Mouse (Mus musculus) left cerebral cortex, adult 9 months (tissue): Measurements from ENCODE around the gene Vars.
"Not testable (repeated sequence)": the region's sequence is repeated elsewhere in the genome, so short reads cannot be mapped to it uniquely, and the experiment has no call there.

Experiments
- DNase-seq, 2 experiments: peaks; one replicate each; pipeline ENCODE4 v3.0.0; 2022; ENCODE audit warnings: low spot score in 2 of 2

The Vars gene

GRCm38 (mm10) chr17:35000717-35001451 lies at the start of gene Vars:
Vars (plus strand) TSS chr17:35000987.
- DNase-seq: peak; percentile 53 to 72

DNA sequence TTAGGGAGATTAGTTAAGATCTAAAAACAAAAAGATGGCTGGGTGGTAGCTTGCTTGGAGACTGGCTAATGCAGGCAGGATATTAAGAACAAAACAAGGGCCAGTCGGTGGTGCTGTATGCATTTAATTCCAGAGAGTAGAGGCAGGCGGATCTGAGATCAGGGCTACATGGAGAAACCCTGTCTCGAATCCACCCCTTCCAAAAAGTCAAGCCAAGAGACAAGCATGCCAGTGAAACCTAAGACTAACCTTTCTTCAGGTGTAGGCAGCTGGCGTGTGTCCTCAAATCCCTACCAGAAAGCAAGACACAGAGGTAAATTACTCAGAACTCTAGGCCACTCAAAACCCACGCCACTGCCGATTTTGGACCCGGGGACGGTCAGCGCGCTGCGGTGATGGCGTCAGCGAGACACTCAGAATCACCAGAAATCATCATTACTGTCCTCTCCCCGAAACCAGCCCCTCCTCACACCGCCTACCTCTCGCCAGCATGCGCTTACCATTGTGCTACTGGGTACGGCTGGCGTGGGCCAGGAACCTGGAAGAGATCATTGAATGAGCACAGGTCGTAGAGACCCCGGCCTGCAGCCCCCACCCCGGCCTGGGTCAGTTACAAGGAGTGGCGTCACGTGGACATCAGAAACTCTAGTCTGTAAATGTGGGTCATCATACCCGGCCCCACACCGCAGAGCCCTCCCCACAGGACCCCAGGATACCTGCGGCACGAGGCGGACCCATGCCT lies 49.0 kb upstream of the Vars start:
- DNase-seq: peak in 1 of 2 experiments; percentile 50

DNA sequence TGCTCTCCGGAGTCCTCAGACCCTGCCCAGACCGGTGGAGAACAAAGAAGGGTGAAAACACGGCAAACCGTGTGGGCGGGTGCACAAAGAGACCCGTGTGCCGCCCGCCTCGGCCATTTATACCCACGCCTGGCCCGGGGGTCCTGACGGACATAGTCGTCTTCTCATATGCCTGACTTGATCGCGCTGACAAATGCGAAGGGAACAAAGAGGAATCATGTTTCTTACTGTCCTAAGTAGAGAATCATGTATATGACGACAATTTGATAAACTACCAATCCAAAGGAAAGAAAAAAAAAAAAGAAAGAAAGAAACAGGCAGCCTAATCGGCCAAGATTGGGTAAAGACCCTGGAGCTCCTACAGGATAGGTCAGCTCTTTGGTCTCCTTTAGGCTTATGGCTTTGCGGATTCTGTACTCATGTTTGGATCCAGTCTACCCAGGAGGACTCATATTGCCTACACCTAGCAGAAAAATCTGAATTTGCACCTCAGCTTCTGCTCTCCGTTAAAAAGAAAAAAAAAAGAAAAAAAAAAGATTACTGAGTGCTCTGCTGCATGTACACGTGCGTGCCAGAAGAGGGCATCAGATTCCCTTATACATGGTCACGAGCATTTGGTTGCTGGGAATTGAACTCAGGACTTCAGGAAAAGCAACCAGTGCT lies 48.3 kb upstream of the Vars start:
- peak; percentile 52 to 77 for DNase-seq

- DNase-seq: no peak
Measured at GRCm38 (mm10) chr17:34953258-34953657, 47.5 kb upstream of the Vars start.

- DNase-seq: no peak
Measured at GRCm38 (mm10) chr17:34953904-34954303, 46.9 kb upstream of the Vars start.

DNA sequence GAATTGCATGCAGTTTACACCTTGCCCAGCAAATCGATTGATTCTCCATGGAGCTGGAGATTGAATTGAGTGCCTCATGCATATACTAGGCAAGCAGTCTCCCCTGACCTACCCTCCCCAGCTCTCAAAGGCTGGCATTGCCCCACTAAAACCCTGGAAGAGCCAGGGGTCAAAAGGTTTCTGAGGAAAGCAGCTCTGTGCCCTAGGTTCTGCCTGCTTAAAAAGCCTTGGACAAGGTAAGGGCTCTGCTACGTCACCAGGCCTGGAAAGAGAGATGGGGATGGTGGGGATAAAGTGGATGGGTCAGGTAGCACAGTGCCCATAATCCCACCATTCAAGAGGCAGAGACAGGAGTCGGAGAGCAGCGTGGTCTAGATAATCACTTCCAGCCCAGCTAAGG lies 46.0 kb upstream of the Vars start:
- DNase-seq: no peak

GRCm38 (mm10) chr17:34955884-34956283 lies 44.9 kb upstream of the Vars start:
- no peak for DNase-seq

DNA sequence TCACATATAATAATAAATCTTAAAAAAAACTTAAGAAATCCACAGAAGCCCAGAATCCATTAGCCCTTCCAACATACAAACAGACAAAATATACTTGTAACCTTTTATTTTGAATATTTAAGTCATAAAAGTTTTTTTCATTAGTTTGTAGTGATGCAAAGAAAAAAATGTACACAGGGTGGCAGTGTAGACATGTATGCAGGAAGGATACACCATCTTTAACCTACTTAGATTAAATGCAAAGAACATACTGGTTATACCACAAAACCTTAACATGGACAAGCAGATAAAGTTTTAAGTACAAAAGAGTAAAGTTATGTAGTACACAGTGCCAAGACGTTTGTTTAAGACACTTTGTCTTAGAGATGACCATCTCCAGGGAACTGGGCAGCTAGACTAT lies 44.4 kb upstream of the Vars start:
- DNase-seq: no peak

GRCm38 (mm10) chr17:34957291-34957690 lies 43.5 kb upstream of the Vars start:
- DNase-seq: not testable (repeated sequence)

DNA sequence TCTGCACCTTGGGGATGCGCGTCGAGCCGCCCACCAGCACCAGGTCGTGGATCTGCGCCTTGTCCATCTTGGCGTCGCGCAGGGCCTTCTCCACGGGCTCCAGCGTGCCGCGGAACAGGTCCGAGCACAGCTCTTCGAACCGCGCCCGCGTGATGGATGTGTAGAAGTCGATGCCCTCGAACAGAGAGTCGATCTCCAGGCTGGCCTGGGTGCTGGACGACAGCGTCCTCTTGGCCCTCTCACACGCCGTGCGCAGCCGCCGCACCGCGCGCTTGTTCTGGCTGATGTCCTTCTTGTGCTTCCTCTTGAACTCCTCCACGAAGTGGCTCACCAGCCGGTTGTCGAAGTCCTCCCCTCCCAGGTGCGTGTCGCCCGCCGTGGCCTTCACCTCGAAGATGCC lies 42.8 kb upstream of the Vars start:
- DNase-seq: not testable (repeated sequence)

DNA sequence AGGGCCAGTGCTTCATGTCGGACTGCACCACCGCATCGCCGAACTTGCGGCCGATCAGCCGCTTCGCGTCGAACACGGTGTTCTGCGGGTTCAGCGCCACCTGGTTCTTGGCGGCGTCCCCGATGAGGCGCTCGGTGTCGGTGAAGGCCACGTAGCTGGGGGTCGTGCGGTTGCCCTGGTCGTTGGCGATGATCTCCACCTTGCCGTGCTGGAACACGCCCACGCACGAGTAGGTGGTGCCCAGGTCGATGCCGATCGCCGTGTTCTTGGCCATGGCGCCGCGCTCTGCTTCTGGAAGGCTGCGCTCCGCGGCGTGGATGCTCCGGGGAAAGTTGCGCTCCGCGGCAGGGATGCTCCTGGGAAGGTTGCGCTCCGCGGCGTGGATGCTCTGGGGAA lies 42.1 kb upstream of the Vars start:
- not testable (repeated sequence) for DNase-seq

DNA sequence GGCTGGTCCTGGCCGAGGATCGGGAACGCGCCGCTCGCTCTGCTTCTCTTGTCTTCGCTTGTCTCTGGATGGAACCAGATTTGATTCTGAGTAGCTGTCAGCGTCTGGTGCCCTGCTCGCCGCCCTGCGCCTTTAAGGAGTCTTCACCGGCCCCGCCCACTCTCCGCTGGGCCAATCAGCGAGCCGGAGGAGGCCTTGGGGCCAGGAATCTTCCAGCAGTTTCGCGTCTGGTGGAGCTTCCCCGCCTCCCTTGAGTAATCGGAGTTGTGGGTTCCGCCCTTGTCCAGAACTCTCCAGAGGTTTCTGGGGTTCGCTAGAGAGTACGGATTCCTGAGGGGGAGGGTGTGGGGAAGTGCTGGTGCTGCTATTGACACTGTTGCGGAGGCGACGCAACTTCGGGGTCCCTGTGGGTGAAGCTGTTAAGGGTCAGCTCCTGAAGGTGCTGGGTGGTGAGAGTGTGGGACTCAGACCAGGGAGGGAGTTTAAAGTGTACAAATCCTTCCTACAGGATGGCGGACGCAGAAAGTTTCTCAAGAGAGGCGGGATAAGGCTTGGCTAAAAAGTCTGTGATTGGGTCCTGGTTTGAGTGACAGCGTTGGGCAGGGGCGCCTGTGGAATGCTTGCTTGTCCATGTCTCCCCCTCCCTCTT lies 41.5 kb upstream of the Vars start, which contains the start of gene Hspa1b:
Hspa1b (minus strand) TSS at position 109 of the 649 bp plus-strand sequence.
- DNase-seq: peak; percentile 69 to 85

- DNase-seq: no peak
Measured at GRCm38 (mm10) chr17:34959881-34960515, 40.8 kb upstream of the Vars start.

DNA sequence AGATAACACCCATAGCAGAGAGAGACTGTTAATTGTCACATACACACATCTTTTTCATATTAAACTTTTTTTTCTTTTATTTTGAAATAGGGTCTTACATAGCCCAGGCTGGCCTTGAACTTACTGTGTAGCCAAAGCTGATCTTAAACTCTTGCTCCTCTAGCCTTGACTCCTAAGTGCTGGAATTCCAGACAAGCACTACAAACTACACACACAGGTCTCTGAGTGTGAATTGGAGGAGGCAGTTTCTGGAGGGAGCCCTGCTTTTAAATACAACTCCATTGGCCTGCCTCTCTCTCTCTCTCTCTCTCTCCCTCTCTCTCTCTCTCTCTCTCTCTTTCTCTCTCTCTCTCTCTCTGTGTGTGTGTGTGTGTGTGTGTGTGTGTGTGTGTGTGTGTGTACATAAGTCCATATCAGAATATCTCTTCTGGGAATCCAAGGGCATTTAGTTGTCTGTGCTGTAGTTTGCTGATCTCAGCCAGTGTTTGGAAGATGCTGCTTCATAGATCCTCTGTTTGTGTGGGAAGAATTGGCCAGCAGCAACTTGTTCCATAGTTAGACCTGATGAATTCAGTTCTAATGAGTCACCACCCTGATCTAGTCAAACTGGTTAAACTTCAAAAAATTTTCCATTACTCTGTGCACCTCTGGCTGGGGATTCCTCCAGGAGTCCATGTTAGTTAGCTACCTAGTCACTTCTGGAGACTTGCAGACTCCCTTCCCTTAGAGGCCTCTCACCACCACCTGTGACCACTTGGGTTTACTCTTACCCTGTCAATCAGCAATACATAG lies 39.9 kb upstream of the Vars start:
- peak in 1 of 2 experiments; percentile 26 for DNase-seq

DNA sequence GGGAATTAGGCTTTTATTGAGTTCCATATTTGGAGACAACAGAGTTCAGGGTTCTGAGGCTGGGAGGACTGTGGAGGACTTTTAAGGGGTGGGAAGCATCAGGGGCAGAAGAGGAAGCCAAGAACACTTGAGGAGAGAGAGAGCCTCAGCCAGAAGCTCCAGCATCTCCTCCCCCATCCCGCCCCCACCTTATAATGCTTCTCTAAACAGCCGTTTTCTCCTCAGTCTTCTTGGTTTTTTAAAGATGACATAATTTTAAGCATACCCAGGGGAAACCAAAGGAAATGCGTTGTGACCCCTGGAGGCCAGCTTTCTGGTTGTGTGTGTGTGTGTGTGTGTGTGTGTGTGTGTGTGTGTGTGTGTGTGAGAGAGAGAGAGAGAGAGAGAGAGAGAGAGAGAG lies 38.7 kb upstream of the Vars start:
- no peak for DNase-seq

DNA sequence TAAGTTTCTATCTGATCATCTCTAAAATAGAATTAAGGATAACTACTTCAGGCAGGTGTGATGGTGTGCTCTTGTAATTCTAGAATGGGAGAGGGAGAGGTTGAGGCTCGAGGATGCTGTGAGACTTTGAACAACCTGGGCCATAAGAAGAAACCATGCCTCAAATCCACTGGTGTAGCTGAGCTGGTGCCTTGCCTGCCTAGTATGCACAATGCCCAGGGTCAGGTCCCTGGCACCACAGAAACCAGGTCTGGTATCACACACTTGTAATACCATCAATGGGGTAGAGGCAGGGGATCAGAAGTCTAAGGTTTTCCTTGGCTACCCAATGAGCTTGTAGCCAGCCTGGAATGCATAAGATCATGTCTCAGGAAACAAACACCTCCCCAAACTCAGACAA lies 37.9 kb upstream of the Vars start:
- no peak for DNase-seq

DNA sequence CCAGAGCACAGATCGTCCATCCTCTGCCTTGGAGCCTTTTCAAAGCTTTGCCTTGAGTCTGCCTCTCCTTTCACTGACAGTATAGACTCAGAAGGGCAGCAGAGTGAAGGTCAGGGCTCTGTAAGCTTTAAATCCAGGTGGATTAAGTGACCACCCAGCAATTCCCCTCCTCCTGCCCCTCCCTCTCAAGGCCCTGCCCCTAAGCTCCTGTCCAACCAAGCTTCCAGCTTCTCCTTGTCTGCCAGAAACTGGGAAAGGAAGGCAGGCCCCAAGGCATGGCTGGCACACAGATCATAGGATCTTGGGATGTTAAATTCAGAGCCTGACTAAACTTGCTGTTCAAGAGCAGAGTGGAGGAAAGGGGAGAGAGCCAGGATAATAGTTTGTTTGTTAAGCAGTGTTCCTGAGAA lies 36.1 kb upstream of the Vars start:
- DNase-seq: no peak

GRCm38 (mm10) chr17:34965627-34966026 lies 35.2 kb upstream of the Vars start:
- no peak for DNase-seq

DNA sequence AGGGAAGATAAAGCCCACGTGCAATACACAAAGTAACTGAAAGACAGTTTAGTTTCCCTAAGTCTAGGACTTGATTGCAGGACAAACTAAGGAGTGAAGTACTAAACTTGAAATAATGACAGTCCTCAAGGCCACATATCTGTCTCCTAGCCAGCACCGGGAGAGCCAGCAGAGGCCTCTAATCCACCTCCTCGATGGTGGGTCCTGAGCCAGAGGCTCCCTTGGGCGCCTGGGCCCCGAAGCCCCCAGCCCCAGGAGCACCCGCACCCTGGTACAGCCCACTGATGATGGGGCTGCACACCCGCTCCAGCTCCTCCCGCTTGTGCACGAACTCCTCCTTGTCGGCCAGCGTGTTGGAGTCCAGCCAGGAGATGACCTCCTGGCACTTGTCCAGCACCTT lies 31.0 kb upstream of the Vars start, which contains the start of gene Gm20481:
Gm20481 (plus strand) TSS at position 91 of the 400 bp plus-strand sequence.
- DNase-seq: not testable (repeated sequence)

- DNase-seq: not testable (repeated sequence)
Measured at GRCm38 (mm10) chr17:34970850-34971249, 29.9 kb upstream of the Vars start.

GRCm38 (mm10) chr17:34971694-34972068 lies 29.1 kb upstream of the Vars start:
- not testable (repeated sequence) for DNase-seq
